In the genomic region with DNA sequence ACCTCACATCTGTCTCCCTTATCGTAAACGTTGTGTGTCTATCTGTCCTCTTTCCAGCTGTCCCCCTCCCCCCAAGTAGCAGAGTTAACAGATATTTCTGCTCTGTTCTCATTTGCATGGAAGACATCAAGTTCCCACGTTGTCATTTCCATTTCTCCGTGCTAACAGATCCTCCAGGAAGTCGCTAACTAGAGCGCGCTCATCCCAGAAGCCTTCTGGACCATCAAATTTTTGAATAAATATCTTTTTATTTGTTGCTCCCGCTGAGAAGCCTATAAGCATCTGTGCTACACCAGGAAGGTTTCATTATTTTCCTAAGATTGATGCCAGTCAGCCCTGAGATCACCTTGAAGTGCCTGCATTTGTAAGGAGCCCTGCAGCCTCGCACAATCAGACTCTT, we compare ENCODE assay signal across 18 mouse cellular contexts.
DNase-seq lines count a peak whose midpoint lies in the region; ATAC-seq and TF ChIP-seq lines count a peak whose summit lies in the region.
"Had no signal": no experiment of that assay in that cellular context is flagged by ENCODE, and none has a peak within 500 bp of the region (broad histone marks: within the 10 kb centered on the region; RNA-seq: fewer than 3 reads in every experiment).

No protein-coding gene starts in this region.

- H3K9me3 ChIP-seq in forebrain, postnatal 0 days (ENCODE audit: low read length): no peaks in the 10 kb centered on the region
- H3K9me3 ChIP-seq in forebrain, embryonic 14.5 days (replicated peaks; ENCODE audit: control insufficient read depth, low read length): no peaks in the 10 kb centered on the region
- no peaks in the 10 kb centered on the region for H3K9me3 ChIP-seq in midbrain, embryonic 16.5 days (replicated peaks; ENCODE audit: control insufficient read depth, low read length, poor library complexity, severe bottlenecking)
- no peaks in the 10 kb centered on the region for H3K9me3 ChIP-seq in midbrain, embryonic 11.5 days (ENCODE audit: control insufficient read depth, low read length)
- H3K9me3 ChIP-seq: heart, embryonic 12.5 days; hindbrain, embryonic 10.5 days had no signal

- H3K4me3 ChIP-seq in forebrain, postnatal 0 days (ENCODE audit: low read depth, low read length): no peak overlapping the region
- no peak overlapping the region for H3K4me3 ChIP-seq in forebrain, embryonic 14.5 days (ENCODE audit: low read depth, low read length)
- H3K4me3 ChIP-seq in midbrain, embryonic 16.5 days (ENCODE audit: low read depth, low read length): no peak overlapping the region
- no peak overlapping the region for H3K4me3 ChIP-seq in midbrain, embryonic 11.5 days (ENCODE audit: low read depth, low read length)
- H3K4me3 ChIP-seq: heart, embryonic 12.5 days; hindbrain, embryonic 10.5 days had no signal

- no peak overlapping the region for H3K9ac ChIP-seq in forebrain, postnatal 0 days
- no peak overlapping the region for H3K9ac ChIP-seq in forebrain, embryonic 14.5 days (ENCODE audit: low read length)
- H3K9ac ChIP-seq in midbrain, embryonic 16.5 days (ENCODE audit: low read depth, low read length): no peak overlapping the region
- no peak overlapping the region for H3K9ac ChIP-seq in midbrain, embryonic 11.5 days (ENCODE audit: low read length)
- H3K9ac ChIP-seq: heart, embryonic 12.5 days had no signal

- peak; percentile 40 for DNase-seq in forebrain, postnatal 0 days
- no peak for DNase-seq in forebrain, embryonic 14.5 days (ENCODE audit: low spot score)
- DNase-seq in midbrain, embryonic 11.5 days (ENCODE audit: low spot score, missing footprints): no peak
- peak; percentile 41 for DNase-seq in brain, adult 2 months (ENCODE audit: low read depth, low spot score)
- no peak for DNase-seq in retina, postnatal 1 day
- no peak for DNase-seq in lung, postnatal 25 days (ENCODE audit: low spot score)
- DNase-seq: adrenal gland, adult 8-10 months; adrenal gland, postnatal 36 days; cerebellum, adult 11-12 months; cerebellum, adult 9-10 months; cerebellum, postnatal 36 days; gastrocnemius, postnatal 25 days had no signal

- H3K4me1 ChIP-seq in forebrain, postnatal 0 days (ENCODE audit: insufficient read depth): peaks cover 21% of the 10 kb centered on the region
- peaks cover 18% of the 10 kb centered on the region for H3K4me1 ChIP-seq in forebrain, embryonic 14.5 days (ENCODE audit: control insufficient read depth, insufficient read depth, low read length)
- peaks cover 29% of the 10 kb centered on the region for H3K4me1 ChIP-seq in midbrain, embryonic 16.5 days (ENCODE audit: control insufficient read depth, insufficient read depth, low read length)
- H3K4me1 ChIP-seq in midbrain, embryonic 11.5 days (ENCODE audit: control insufficient read depth, insufficient read depth, low read length): peaks cover 3% of the 10 kb centered on the region; the same call in 1 of the 2 replicates

- no peaks in the 10 kb centered on the region for H3K27me3 ChIP-seq in forebrain, postnatal 0 days (ENCODE audit: insufficient read depth, low read length)
- H3K27me3 ChIP-seq in forebrain, embryonic 14.5 days (replicated peaks; ENCODE audit: control insufficient read depth, insufficient read depth, low read length): 0 out of 2 replicates have a peak, but pooled peaks cover 3% of the 10 kb centered on the region
- H3K27me3 ChIP-seq in midbrain, embryonic 16.5 days (ENCODE audit: control insufficient read depth, insufficient read depth, low read depth, low read length): no peaks in the 10 kb centered on the region; the same call in 1 of the 2 replicates
- H3K27me3 ChIP-seq in midbrain, embryonic 11.5 days (ENCODE audit: control insufficient read depth, insufficient read depth, low read length): no peaks in the 10 kb centered on the region
- H3K27me3 ChIP-seq: heart, embryonic 12.5 days had no signal

- H3K4me2 ChIP-seq in forebrain, postnatal 0 days (ENCODE audit: low read depth): no peak overlapping the region
- no peak overlapping the region for H3K4me2 ChIP-seq in forebrain, embryonic 14.5 days (ENCODE audit: low read length)
- no peak overlapping the region for H3K4me2 ChIP-seq in midbrain, embryonic 16.5 days (ENCODE audit: low read length)
- no peak overlapping the region for H3K4me2 ChIP-seq in midbrain, embryonic 11.5 days
- H3K4me2 ChIP-seq: heart, embryonic 12.5 days had no signal

- TF ChIP-seq CTCF in forebrain, postnatal 0 days (IDR thresholded peaks at IDR 0.05; ENCODE audit: low read depth): no peak

- 52% methylated on average over 9 of the region's 9 CpGs for WGBS in forebrain, postnatal 0 days
- WGBS in forebrain, embryonic 14.5 days: 71% methylated on average over 9 of the region's 9 CpGs
- WGBS in midbrain, embryonic 16.5 days: 48% methylated on average over 9 of the region's 9 CpGs
- WGBS in midbrain, embryonic 11.5 days: 88% methylated on average over 9 of the region's 9 CpGs

- no peak overlapping the region for H3K27ac ChIP-seq in forebrain, postnatal 0 days (ENCODE audit: low read depth, low read length)
- no peak overlapping the region for H3K27ac ChIP-seq in forebrain, embryonic 14.5 days (ENCODE audit: low read depth, low read length)
- peak overlapping the region; percentile 13; the same call in 1 of the 2 replicates for H3K27ac ChIP-seq in midbrain, embryonic 16.5 days (ENCODE audit: low read length)
- H3K27ac ChIP-seq in midbrain, embryonic 11.5 days (ENCODE audit: low read depth, low read length): no peak overlapping the region
- H3K27ac ChIP-seq: hindbrain, embryonic 10.5 days had no signal

- no peaks in the 10 kb centered on the region for H3K36me3 ChIP-seq in forebrain, postnatal 0 days (ENCODE audit: insufficient read depth)
- H3K36me3 ChIP-seq in forebrain, embryonic 14.5 days (ENCODE audit: control insufficient read depth, insufficient read depth, low read length): no peaks in the 10 kb centered on the region
- H3K36me3 ChIP-seq in midbrain, embryonic 16.5 days (ENCODE audit: control insufficient read depth, insufficient read depth, low read length): no peaks in the 10 kb centered on the region
- H3K36me3 ChIP-seq in midbrain, embryonic 11.5 days (ENCODE audit: control insufficient read depth, insufficient read depth, low read length): no peaks in the 10 kb centered on the region
- H3K36me3 ChIP-seq: heart, embryonic 12.5 days; hindbrain, embryonic 10.5 days had no signal

- no peak for ATAC-seq in forebrain, postnatal 0 days
- no peak for ATAC-seq in forebrain, embryonic 14.5 days
- ATAC-seq in midbrain, embryonic 16.5 days: no peak
- ATAC-seq in midbrain, embryonic 11.5 days (ENCODE audit: low FRiP score): no peak
- ATAC-seq: forebrain, embryonic 16.5 days; hindbrain, embryonic 16.5 days; inflammation-experienced regulatory T-cells, adult 6 months had no signal

Comparison
In these comparisons a context has a peak if more than half of its experiments do, and no peak if none do; other contexts are left out.
1. DNase-seq: peak in forebrain, postnatal 0 days (single experiment) and brain, adult 2 months (single experiment); none in forebrain, embryonic 14.5 days (single experiment), midbrain, embryonic 11.5 days (single experiment), retina, postnatal 1 day (single experiment) and lung, postnatal 25 days (single experiment).